Mouse (Mus musculus) erythroblast, embryonic 14.5 days (primary cell): ENCODE data around the gene Pkp4.

Source experiments
- GATA1 ChIP-seq: IDR thresholded peaks from 2 replicates; pipeline ENCODE4 v1.6.1; 2012; ENCODE audit warnings: low read length, inconsistent platforms, mixed read lengths
- TAL1 ChIP-seq: IDR thresholded peaks from 3 replicates; pipeline ENCODE4 v1.6.1; 2012; ENCODE audit warnings: low read length, inconsistent platforms, mixed read lengths

- TF ChIP-seq GATA1: no peak
- TF ChIP-seq TAL1: no peak
Measured at GRCm38 (mm10) chr2:59383231-59383630, 222.6 kb downstream of the Pkp4 start.
